Mouse (Mus musculus) ovary, adult 2 months (tissue): Measurements from ENCODE around the gene Zpr1. TPM values are rescaled to one million over a fixed set of nuclear protein-coding genes. Genes with fewer than 3 reads are reported as not detected.

Experiments
- polyA plus RNA-seq: library from polyadenylated mRNA; depleted of rRNA; stranded (reverse); fragments of >200 nt; gene quantifications from 2 replicates; pipeline ENCODE4 v1.2.3, GENCODE M21; 2012; rRNA removed

Zpr1 gene
- 30.1 and 44.3 TPM in 2 replicates for polyA plus RNA-seq

DNA sequence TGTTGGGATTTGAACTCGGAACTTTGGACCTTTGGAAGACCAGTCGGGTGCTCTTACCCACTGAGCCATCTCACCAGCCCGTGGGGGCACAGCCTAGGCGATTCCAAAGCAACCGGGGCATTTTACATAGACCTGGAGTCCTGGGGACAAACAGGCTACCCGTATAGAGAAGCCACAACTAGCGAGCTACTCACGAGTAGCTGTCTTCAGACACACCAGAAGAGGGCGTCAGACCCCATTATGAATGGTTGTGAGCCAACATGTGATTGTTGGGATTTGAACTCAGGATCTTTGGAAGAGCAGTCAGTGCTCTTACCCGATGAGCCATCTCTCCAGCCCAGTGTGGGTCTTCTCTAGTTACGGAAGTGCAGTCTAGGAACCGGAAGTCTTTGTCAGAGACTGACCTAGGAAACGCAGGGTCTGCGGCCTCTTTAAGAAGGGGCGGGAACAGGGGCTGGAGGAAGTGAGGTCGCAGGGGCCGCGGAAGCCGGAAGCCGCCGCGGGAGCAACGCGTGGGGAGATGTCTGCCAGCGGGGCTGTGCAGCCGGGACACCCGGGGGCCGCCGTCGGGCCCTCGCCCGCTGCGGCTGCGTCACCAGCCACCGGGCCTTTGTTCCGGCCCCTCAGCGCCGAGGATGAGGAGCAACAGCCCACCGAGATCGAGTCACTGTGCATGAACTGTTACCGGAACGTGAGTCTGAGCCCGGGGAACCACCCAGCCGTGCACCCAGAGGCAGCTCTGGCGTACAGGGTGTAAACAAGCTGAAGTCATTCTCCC, at the start of gene Zpr1:
Gene Zpr1, plus strand, starts transcription at position 388 of the 778 bp plus-strand sequence.

DNA sequence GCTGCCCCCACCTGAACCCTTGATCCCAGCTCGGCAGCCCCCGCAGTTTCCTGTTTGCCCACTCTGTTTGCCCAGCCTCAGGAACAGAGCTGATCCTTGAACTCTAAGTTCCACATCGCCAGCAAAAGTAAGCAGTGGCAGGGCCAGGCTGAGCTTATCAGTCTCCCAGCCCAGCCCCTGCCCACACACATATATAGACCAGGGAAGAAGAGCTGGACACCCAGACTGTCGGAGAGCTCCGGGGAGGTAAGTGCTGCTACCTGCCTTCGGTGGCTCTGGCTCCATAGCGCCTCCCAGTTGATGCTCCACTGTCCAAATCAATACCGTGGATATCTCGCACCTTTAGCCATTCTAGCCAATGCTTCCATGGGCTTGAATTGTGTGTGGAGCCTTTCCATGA, 44.4 kb upstream of the Zpr1 start, which contains the start of gene Apoa1:
Gene Apoa1, plus strand, starts transcription at position 90 of the 400 bp plus-strand sequence.

DNA sequence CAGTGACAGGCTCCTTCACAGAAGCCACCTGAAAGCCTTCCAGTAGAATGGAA, 37.4 kb upstream of the Zpr1 start, which contains the start of gene Apoc3:
Gene Apoc3, minus strand, starts transcription at position 41 of the 53 bp plus-strand sequence.

DNA sequence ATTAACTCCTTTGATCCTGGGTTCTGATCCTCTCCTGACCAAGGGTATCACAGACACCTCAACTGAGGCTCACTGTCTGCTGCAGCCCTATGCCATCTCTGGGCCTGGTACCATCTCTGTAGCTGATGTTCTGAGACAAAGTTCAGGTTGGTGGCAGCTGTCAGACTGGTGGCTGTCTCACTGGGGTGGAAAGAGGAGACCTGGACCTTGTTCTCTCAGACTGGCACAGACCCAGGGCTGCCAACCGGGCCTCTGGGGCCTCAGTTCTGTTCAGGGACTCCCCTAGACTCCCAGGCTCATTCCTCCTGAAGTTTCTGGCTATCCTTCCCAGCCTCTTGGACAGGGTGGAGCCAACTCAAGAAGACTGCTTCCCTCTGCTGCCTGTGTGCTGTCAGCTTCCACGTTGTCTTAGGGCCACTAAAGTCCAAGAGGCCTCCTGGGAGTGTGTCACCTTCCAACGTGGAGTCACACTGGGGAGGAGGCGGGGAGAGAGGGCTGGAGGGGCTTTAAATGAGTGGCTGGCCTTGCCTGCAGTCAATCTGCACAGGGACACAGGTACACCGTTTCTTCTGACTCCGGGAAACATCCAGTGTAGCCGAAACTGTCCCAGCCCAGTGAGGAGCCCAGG, 32.2 kb upstream of the Zpr1 start, which contains the start of gene Apoa4:
Gene Apoa4, plus strand, starts transcription at position 171 of the 628 bp plus-strand sequence.

DNA sequence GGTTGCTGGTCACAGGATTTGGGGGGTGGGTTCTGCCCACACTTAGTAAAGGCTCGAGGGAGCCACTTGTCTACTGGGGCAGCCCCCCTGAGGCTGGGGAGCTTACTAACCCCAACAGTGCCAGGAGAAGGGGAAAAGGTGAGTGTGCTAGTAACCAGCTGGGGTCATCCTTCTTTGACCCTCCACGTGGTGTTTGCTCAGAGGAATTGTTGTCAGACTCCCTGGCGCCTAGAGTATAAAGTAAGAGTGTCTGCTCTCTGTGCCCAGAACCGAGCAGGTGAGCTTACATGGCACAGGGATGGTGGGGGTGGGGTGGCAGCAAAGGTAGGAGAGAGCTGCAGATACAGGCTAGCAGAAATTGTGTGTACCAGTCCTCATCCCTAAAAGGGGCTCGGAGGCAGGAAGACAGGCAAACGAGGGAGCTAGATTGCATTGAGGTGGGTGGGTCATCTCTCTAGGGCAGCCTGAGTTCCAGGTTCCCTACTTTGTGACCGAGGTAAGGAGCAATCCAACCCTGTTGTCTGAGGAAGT, 4.5 kb upstream of the Zpr1 start, which contains the start of gene Apoa5:
Gene Apoa5, plus strand, starts transcription at position 291 of the 531 bp plus-strand sequence.

DNA sequence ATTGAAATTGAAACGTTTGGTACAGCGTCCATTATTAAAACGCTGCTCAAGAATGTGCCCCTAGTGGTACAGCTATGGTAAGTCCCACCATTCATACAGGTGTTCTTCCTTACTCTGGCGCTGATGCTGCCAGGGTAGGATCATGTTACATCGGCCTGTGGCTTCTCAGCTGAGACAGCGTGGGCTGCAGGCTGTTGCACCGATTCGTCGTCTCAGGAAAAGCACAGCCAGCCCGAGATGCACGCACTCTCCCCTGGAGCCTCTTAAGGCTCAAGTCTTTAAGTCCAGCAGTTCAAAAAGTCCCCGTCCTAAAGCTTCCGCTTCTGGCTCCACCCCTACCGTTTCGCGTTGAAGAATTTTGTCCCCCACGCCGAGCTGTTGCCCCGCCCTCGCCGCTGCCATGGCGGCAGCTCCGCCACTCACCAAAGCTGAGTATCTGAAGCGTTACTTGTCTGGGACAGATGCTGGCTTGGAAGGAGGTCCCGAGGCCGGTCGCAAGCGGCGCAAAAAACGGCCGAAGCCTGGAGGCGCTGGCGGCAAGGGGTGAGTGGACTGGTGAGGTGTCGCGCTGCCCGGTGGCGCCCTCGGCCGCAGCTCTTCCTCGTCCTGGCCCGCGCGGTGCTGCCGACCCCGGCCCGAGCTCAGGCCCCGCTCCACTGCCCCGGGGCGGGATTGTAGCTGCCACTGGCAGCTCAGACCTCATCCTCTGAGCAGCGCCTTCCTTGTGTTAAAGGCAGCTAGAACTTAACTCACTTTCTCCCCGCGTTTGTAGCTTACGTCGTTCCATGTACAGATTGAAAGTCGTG, 10.0 kb downstream of the Zpr1 start, which contains the start of gene Bud13:
Gene Bud13, plus strand, starts transcription at position 378 of the 806 bp plus-strand sequence.

DNA sequence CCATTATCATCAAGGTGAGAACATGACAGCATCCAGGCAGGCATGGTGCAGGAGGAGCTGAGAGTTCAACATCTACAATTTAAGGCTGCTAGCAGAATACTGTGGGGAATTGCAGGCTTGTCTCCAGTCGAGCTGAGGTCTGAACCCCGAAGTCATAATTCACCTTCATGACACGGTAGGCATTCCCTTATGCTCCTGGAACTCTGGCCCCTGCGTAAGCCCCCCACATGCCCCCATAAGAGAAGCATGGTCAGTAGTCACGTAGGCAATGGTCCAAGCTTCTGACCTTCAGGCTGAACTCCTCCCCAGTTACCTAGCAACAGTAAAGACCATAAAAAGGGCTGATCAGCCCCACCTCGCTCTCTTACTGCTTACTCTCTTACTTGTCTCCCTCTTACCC, 47.0 kb downstream of the Zpr1 start, which contains the start of gene 4931429L15Rik:
Gene 4931429L15Rik, minus strand, starts transcription at position 101 of the 400 bp plus-strand sequence.

Other genes starting within 250 kb of the Zpr1 start
- gene Apoa1, start 44.5 kb upstream of the Zpr1 start, polyA plus RNA-seq: 45.3 and 66.3 TPM in 2 replicates
- gene Apoc3, start 37.4 kb upstream of the Zpr1 start, polyA plus RNA-seq: 7.2 and 21.7 TPM in 2 replicates
- 71.0 and 101 TPM in 2 replicates for gene Apoa4, start 32.4 kb upstream of the Zpr1 start, polyA plus RNA-seq
- 1.0 and 1.4 TPM in 2 replicates for gene Apoa5, start 4.4 kb upstream of the Zpr1 start, polyA plus RNA-seq
- gene Bud13, start 9.9 kb downstream of the Zpr1 start, polyA plus RNA-seq: 11.8 and 14.7 TPM in 2 replicates
- gene 4931429L15Rik, start 46.9 kb downstream of the Zpr1 start, polyA plus RNA-seq: not detected in 2 replicates